Mouse (Mus musculus): Measurements from ENCODE around the gene Rnf213. TPM values are rescaled to one million over a fixed set of nuclear protein-coding genes. Genes with fewer than 3 reads are reported as not detected.
A peak's percentile ranks its signal among the peaks of the same experiment; 100 is the strongest.

The Rnf213 gene
- total RNA-seq, 2 experiments from 2014 or later: 19.1 to 20.6 TPM

- DNase-seq (ENCODE audit: low spot score in 2 of 2): no peak
Measured at GRCm38 (mm10) chr11:119435880-119436872, 43.3 kb downstream of the Rnf213 start.

GRCm38 (mm10) chr11:119438776-119439175 lies 45.9 kb downstream of the Rnf213 start:
- no peak for DNase-seq (ENCODE audit: low spot score in 2 of 2)

- no peak for DNase-seq (ENCODE audit: low spot score in 2 of 2)
Measured at GRCm38 (mm10) chr11:119442199-119442598, 49.3 kb downstream of the Rnf213 start.

- no peak for DNase-seq (ENCODE audit: low spot score in 2 of 2)
Measured at GRCm38 (mm10) chr11:119443442-119443841, 50.5 kb downstream of the Rnf213 start.

- DNase-seq (ENCODE audit: low spot score in 2 of 2): no peak
Measured at GRCm38 (mm10) chr11:119456097-119456496, 63.2 kb downstream of the Rnf213 start.

GRCm38 (mm10) chr11:119477876-119478275 lies 85.0 kb downstream of the Rnf213 start:
- DNase-seq (ENCODE audit: low spot score in 2 of 2): no peak

- DNase-seq (ENCODE audit: low spot score in 2 of 2): peak; percentile 100
Measured at GRCm38 (mm10) chr11:119490861-119491689, 98.2 kb downstream of the Rnf213 start, which contains the start of gene Endov. Gene Endov (plus strand): TSS chr11:119491347.

- DNase-seq (ENCODE audit: low spot score in 2 of 2): no peak
Measured at GRCm38 (mm10) chr11:119491690-119492087, 98.8 kb downstream of the Rnf213 start.

GRCm38 (mm10) chr11:119492830-119493229 lies 99.9 kb downstream of the Rnf213 start:
- DNase-seq (ENCODE audit: low spot score in 2 of 2): no peak

GRCm38 (mm10) chr11:119493516-119493915 lies 100.6 kb downstream of the Rnf213 start:
- no peak for DNase-seq (ENCODE audit: low spot score in 2 of 2)

- no peak for DNase-seq (ENCODE audit: low spot score in 2 of 2)
Measured at GRCm38 (mm10) chr11:119496147-119496546, 103.2 kb downstream of the Rnf213 start.

GRCm38 (mm10) chr11:119497451-119497850 lies 104.6 kb downstream of the Rnf213 start:
- no peak for DNase-seq (ENCODE audit: low spot score in 2 of 2)

GRCm38 (mm10) chr11:119499297-119499696 lies 106.4 kb downstream of the Rnf213 start:
- no peak for DNase-seq (ENCODE audit: low spot score in 2 of 2)

- no peak for DNase-seq (ENCODE audit: low spot score in 2 of 2)
Measured at GRCm38 (mm10) chr11:119500011-119500410, 107.1 kb downstream of the Rnf213 start.

- DNase-seq (ENCODE audit: low spot score in 2 of 2): peak; percentile 68 to 76
Measured at GRCm38 (mm10) chr11:119503675-119504074, 110.8 kb downstream of the Rnf213 start.

- DNase-seq (ENCODE audit: low spot score in 2 of 2): no peak
Measured at GRCm38 (mm10) chr11:119506386-119506785, 113.5 kb downstream of the Rnf213 start.

- DNase-seq (ENCODE audit: low spot score in 2 of 2): no peak
Measured at GRCm38 (mm10) chr11:119507772-119508171, 114.9 kb downstream of the Rnf213 start.

GRCm38 (mm10) chr11:119509165-119509776 lies 116.4 kb downstream of the Rnf213 start:
- no peak for DNase-seq (ENCODE audit: low spot score in 2 of 2)

- no peak for DNase-seq (ENCODE audit: low spot score in 2 of 2)
Measured at GRCm38 (mm10) chr11:119513038-119513659, 120.2 kb downstream of the Rnf213 start.

- DNase-seq (ENCODE audit: low spot score in 2 of 2): no peak
Measured at GRCm38 (mm10) chr11:119514108-119514860, 121.4 kb downstream of the Rnf213 start.
